Mouse (Mus musculus): ENCODE results near the gene Tgfb1i1. TPM values are rescaled to one million over a fixed set of nuclear protein-coding genes. Genes with fewer than 3 reads are reported as not detected.

Tgfb1i1 gene
- polyA plus RNA-seq, 1 experiment from 2014 or later, result 15.0 TPM

GRCm38 (mm10) chr7:128297291-128297616 is 50.6 kb downstream of the Tgfb1i1 start:
- no peak for ATAC-seq
- WGBS, result 37% methylated on average over 10 of the region's 10 CpGs
- Histone ChIP-seq H3K36me3 (ENCODE audit: control insufficient read depth, insufficient read depth) (no peaks in the 10 kb centered on the region), H3K4me2 (ENCODE audit: low read length) (peak overlapping the region; percentile 65), H3K4me1 (replicated peaks; ENCODE audit: control insufficient read depth, insufficient read depth, low read length) (peaks cover 18% of the 10 kb centered on the region), H3K27me3 (replicated peaks; ENCODE audit: control insufficient read depth, insufficient read depth, low read length) (no peaks in the 10 kb centered on the region), H3K27ac (ENCODE audit: low read length) (no peak overlapping the region), H3K9ac (replicated peaks; ENCODE audit: low read depth, low read length) (peak overlapping the region; percentile 87), H3K9me3 (ENCODE audit: control insufficient read depth, low read length) (no peaks in the 10 kb centered on the region), H3K4me3 (replicated peaks; ENCODE audit: low read length) (peak overlapping the region; percentile 85)

DNA sequence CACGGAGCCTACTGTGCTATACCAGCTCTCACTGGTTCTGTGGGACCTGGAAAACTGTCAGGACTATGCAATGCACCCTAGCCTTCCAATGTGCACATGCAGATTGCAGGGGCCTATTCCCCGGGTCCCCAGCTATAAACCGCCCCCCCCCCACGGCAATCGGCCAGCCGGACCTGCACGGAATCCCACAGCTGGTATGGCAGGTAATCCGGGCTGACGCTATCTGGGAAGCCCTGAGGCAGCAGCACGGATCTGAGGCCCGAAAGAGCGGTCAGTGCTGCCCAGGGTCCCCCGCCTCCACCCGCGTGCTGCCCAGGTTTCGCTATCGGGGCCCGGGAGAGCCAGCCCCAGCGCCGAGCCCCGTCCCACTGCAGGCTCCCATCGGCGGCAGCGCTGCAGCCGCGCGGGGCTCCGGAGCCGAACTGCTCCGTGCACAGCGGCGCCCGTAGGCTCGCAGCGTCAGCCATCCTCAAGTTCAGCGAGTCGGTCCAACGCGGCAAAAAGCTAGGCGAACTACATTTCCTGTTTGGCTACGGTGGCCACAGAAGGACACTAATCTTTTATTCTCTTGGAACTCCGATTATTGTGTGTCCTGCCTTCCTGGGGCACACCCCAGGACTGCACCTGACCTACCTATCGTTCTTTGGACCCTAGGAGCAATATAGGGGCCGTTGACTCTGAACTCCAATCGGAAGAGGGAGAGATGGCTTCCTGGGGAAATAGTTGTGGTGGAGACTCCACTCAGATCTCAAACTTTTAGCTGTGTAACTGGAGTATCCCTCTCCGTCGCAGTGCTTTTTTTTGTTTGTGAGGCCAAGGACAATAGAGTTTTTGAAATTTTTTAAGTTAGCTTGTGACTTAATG is 51.2 kb downstream of the Tgfb1i1 start, which contains the start of gene BC017158:
Gene BC017158 (minus strand): TSS at position 554 of the 864 bp plus-strand sequence.
- ATAC-seq, result peak; percentile 77
- H3K4me3 ChIP-seq (replicated peaks; ENCODE audit: low read length), result peak within 1 kb of the TSS; percentile 85
- H3K9ac ChIP-seq (replicated peaks; ENCODE audit: low read depth, low read length), result peak within 1 kb of the TSS; percentile 87
- H3K4me1 ChIP-seq (replicated peaks; ENCODE audit: control insufficient read depth, insufficient read depth, low read length), result peaks cover 18% of the 10 kb centered on the region
- no peaks in the 10 kb centered on the region for H3K9me3 ChIP-seq (ENCODE audit: control insufficient read depth, low read length)
- H3K4me2 ChIP-seq (ENCODE audit: low read length), result peak within 1 kb of the TSS; percentile 65
- H3K27ac ChIP-seq (ENCODE audit: low read length), result peak within 1 kb of the TSS; percentile 51
- no peaks in the 10 kb centered on the region for H3K27me3 ChIP-seq (replicated peaks; ENCODE audit: control insufficient read depth, insufficient read depth, low read length)
- no peaks in the 10 kb centered on the region for H3K36me3 ChIP-seq (ENCODE audit: control insufficient read depth, insufficient read depth)
- under 1% methylated on average over 47 of the region's 47 CpGs for WGBS

- WGBS, result 49% methylated on average over 8 of the region's 8 CpGs
- Histone ChIP-seq H3K9ac (replicated peaks; ENCODE audit: low read depth, low read length) (peak overlapping the region; percentile 87), H3K4me1 (replicated peaks; ENCODE audit: control insufficient read depth, insufficient read depth, low read length) (peaks cover 18% of the 10 kb centered on the region), H3K27ac (ENCODE audit: low read length) (peak overlapping the region; percentile 50; the same call in 1 of the 2 replicates), H3K9me3 (ENCODE audit: control insufficient read depth, low read length) (no peaks in the 10 kb centered on the region), H3K4me2 (ENCODE audit: low read length) (peak overlapping the region; percentile 65), H3K4me3 (replicated peaks; ENCODE audit: low read length) (peak overlapping the region; percentile 85), H3K27me3 (replicated peaks; ENCODE audit: control insufficient read depth, insufficient read depth, low read length) (no peaks in the 10 kb centered on the region), H3K36me3 (ENCODE audit: control insufficient read depth, insufficient read depth) (no peaks in the 10 kb centered on the region)
- 0 out of 2 replicates have a peak, but pooled peaks have one; percentile 33 for ATAC-seq
These were observed 52.1 kb downstream of the Tgfb1i1 start for GRCm38 (mm10) chr7:128298481-128299342.

- no peaks in the 10 kb centered on the region for H3K9me3 ChIP-seq (ENCODE audit: control insufficient read depth, low read length)
- no peaks in the 10 kb centered on the region for H3K36me3 ChIP-seq (ENCODE audit: control insufficient read depth, insufficient read depth)
- peaks cover 18% of the 10 kb centered on the region for H3K4me1 ChIP-seq (replicated peaks; ENCODE audit: control insufficient read depth, insufficient read depth, low read length)
- no peak overlapping the region for H3K4me3 ChIP-seq (replicated peaks; ENCODE audit: low read length)
- no peak overlapping the region for H3K4me2 ChIP-seq (ENCODE audit: low read length)
- H3K27ac ChIP-seq (ENCODE audit: low read length), result no peak overlapping the region
- H3K27me3 ChIP-seq (replicated peaks; ENCODE audit: control insufficient read depth, insufficient read depth, low read length), result no peaks in the 10 kb centered on the region
- H3K9ac ChIP-seq (replicated peaks; ENCODE audit: low read depth, low read length), result no peak overlapping the region
- ATAC-seq, result no peak
- 77% methylated on average over 3 of the region's 3 CpGs for WGBS
These were observed 54.3 kb downstream of the Tgfb1i1 start for GRCm38 (mm10) chr7:128300952-128301351.

GRCm38 (mm10) chr7:128302151-128302550 is 55.5 kb downstream of the Tgfb1i1 start:
- 75% methylated on average over 3 of the region's 3 CpGs for WGBS
- no peak overlapping the region for H3K4me3 ChIP-seq (replicated peaks; ENCODE audit: low read length)
- no peaks in the 10 kb centered on the region for H3K36me3 ChIP-seq (ENCODE audit: control insufficient read depth, insufficient read depth)
- no peaks in the 10 kb centered on the region for H3K27me3 ChIP-seq (replicated peaks; ENCODE audit: control insufficient read depth, insufficient read depth, low read length)
- no peak overlapping the region for H3K9ac ChIP-seq (replicated peaks; ENCODE audit: low read depth, low read length)
- H3K9me3 ChIP-seq (ENCODE audit: control insufficient read depth, low read length), result no peaks in the 10 kb centered on the region
- peaks cover 14% of the 10 kb centered on the region for H3K4me1 ChIP-seq (replicated peaks; ENCODE audit: control insufficient read depth, insufficient read depth, low read length)
- H3K4me2 ChIP-seq (ENCODE audit: low read length), result no peak overlapping the region
- H3K27ac ChIP-seq (ENCODE audit: low read length), result no peak overlapping the region
- ATAC-seq, result no peak

DNA sequence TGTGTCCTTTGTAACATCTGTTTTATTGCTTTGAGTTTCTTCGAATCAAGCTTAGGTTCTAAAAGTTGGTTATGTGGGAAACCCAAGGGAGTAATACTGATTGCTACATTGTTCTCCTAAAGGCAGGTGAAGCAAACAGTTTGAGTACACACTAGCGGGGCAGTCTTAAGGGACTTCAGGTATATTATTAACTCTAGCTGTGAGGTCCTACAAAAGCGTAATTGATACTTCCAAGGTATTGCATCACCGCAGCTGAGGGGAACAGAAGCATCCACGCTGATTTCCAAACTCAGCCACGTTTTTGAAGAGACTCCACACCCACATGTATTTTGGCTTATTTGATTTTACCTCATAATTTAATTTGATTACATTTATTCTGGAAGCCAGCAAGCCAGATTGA is 57.6 kb downstream of the Tgfb1i1 start:
- Histone ChIP-seq H3K4me2 (ENCODE audit: low read length) (no peak overlapping the region), H3K27ac (ENCODE audit: low read length) (no peak overlapping the region), H3K36me3 (ENCODE audit: control insufficient read depth, insufficient read depth) (no peaks in the 10 kb centered on the region), H3K9me3 (ENCODE audit: control insufficient read depth, low read length) (no peaks in the 10 kb centered on the region), H3K27me3 (replicated peaks; ENCODE audit: control insufficient read depth, insufficient read depth, low read length) (no peaks in the 10 kb centered on the region), H3K9ac (replicated peaks; ENCODE audit: low read depth, low read length) (no peak overlapping the region), H3K4me3 (replicated peaks; ENCODE audit: low read length) (no peak overlapping the region), H3K4me1 (replicated peaks; ENCODE audit: control insufficient read depth, insufficient read depth, low read length) (peaks cover 4% of the 10 kb centered on the region; the same call in 1 of the 2 replicates)
- ATAC-seq, result no peak
- 77% methylated on average over 6 of the region's 6 CpGs for WGBS

GRCm38 (mm10) chr7:128304907-128305306 is 58.3 kb downstream of the Tgfb1i1 start:
- ATAC-seq, result peak; percentile 68
- Histone ChIP-seq H3K36me3 (ENCODE audit: control insufficient read depth, insufficient read depth) (no peaks in the 10 kb centered on the region), H3K27ac (ENCODE audit: low read length) (no peak overlapping the region), H3K9me3 (ENCODE audit: control insufficient read depth, low read length) (no peaks in the 10 kb centered on the region), H3K4me2 (ENCODE audit: low read length) (no peak overlapping the region), H3K4me1 (replicated peaks; ENCODE audit: control insufficient read depth, insufficient read depth, low read length) (peaks cover 10% of the 10 kb centered on the region), H3K4me3 (replicated peaks; ENCODE audit: low read length) (no peak overlapping the region), H3K9ac (replicated peaks; ENCODE audit: low read depth, low read length) (no peak overlapping the region), H3K27me3 (replicated peaks; ENCODE audit: control insufficient read depth, insufficient read depth, low read length) (no peaks in the 10 kb centered on the region)
- 3% methylated on average over 5 of the region's 5 CpGs for WGBS

All from forebrain, embryonic 16.5 days (tissue).